Mouse (Mus musculus) left cerebral cortex, adult 2 months (tissue): ENCODE results near the gene Tmem79. TPM values are rescaled to one million over a fixed set of nuclear protein-coding genes. Genes with fewer than 3 reads are reported as not detected.
"Not testable (repeated sequence)": the region's sequence is repeated elsewhere in the genome, so short reads cannot be mapped to it uniquely, and the experiment has no call there.

Source experiments
- DNase-seq, 2 experiments: peaks; one replicate each; pipeline ENCODE4 v3.0.0; 2021 to 2022; ENCODE audit warnings: low spot score in 2 of 2, mixed read lengths in 1 of 2; ENCODE audit errors: extremely low spot score in 1 of 2
- H3K27ac ChIP-seq: fragments of 200-600 bp; 2 replicates; pipeline ENCODE4 v1.8.1; 2022
- H3K4me3 ChIP-seq: fragments of 200-600 bp; 2 replicates; pipeline ENCODE4 v1.8.1; 2022
- CTCF ChIP-seq: fragments of 200-600 bp; IDR thresholded peaks from 2 replicates; pipeline ENCODE4 v1.8.1; 2022; ENCODE audit warnings: antibody characterized with exemption, mild to moderate bottlenecking, moderate library complexity
- intact Hi-C: fragments of 180-260 bp; cut with DNase I; formaldehyde crosslinking; loops from one replicate; pipeline ENCODE4 v1.15.1; 2025
- long read RNA-seq, 2 experiments: library from polyadenylated mRNA; stranded (forward); transcript quantifications; one replicate each; pipeline ENCODE4 v2.0.0; 2021; ENCODE audit warnings: borderline mapping rate in 2 of 2
- total RNA-seq, 2 experiments: library from RNA; stranded (reverse); gene quantifications; 2 replicates each; pipeline ENCODE4 v1.2.3; 2021

The Tmem79 gene
- total RNA-seq, result 1 to 10 TPM; 1.2 to 1.4 TPM
- long read RNA-seq, experiment 1, partial matches to known transcripts, result 0 of 1 reads
- long read RNA-seq, experiment 1, other reads (novel, unspliced or antisense), result 1 of 1 reads
- long read RNA-seq, experiment 2, result 0 reads

GRCm38 (mm10) chr3:88336058-88337013 is at the start of gene Tmem79, which contains the start of gene Smg5:
TSS of gene Tmem79 (minus strand) at chr3:88336148.
TSS of gene Smg5 (plus strand) at chr3:88336260.
- intact Hi-C loops, result loop anchor here (5.0 kb wide), 2 partner anchors 131 to 144 kb away; no protein-coding TSS in a partner anchor

DNA sequence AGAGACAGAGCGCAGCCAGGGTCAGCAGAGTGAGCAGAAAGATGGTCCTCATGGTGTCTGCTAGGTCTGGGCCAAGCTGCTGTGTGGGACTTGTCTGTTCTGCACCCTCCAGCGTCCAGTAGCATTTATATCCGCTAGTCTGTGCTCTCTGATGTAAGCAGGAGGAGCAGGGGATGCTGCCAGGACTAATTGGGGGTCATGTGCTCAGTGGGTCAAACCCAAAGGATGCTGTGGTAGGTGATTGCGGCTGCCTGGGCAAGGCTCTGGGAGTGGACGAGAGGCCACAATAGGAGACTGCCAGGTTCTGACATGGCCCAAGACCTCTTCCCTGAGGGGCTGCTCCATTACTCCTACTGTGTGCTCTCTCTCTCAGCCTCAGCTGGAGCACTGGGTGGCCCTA is 48.4 kb upstream of the Tmem79 start, which contains the start of gene Bglap:
Bglap (minus strand) TSS at position 101 of the 400 bp plus-strand sequence.
- H3K4me3 ChIP-seq, result no peak within 1 kb of the TSS
- intact Hi-C loops, result no loop called here
- no peak for DNase-seq
- no peak within 1 kb of the TSS for H3K27ac ChIP-seq
- TF ChIP-seq CTCF, result no peak

More at GRCm38 (mm10) chr3:88336058-88337013, at the start of gene Tmem79, which contains the start of gene Smg5:
- H3K27ac ChIP-seq, result peak within 1 kb of the TSS; percentile 100
- peak within 1 kb of the TSS; percentile 93 for H3K4me3 ChIP-seq
- DNase-seq, result peak; percentile 94
- TF ChIP-seq CTCF, result no peak

- H3K4me3 ChIP-seq, intact Hi-C loops, DNase-seq, H3K27ac ChIP-seq: not testable (repeated sequence)
These were observed 46.4 kb upstream of the Tmem79 start for GRCm38 (mm10) chr3:88382383-88382782.

GRCm38 (mm10) chr3:88381389-88382315 is 45.7 kb upstream of the Tmem79 start:
- not testable (repeated sequence) for DNase-seq
- H3K4me3 ChIP-seq, result peak overlapping the region; percentile 23; the same call in 1 of the 2 replicates

GRCm38 (mm10) chr3:88378599-88378998 is 42.7 kb upstream of the Tmem79 start, which contains the start of gene Bglap2:
TSS of gene Bglap2 (minus strand) at chr3:88378699.
- DNase-seq, H3K4me3 ChIP-seq, H3K27ac ChIP-seq, intact Hi-C loops: not testable (repeated sequence)

More at GRCm38 (mm10) chr3:88381389-88382315, 45.7 kb upstream of the Tmem79 start:
- not testable (repeated sequence) for H3K27ac ChIP-seq
- intact Hi-C loops, result loop anchor here (1.0 kb wide), 1 partner anchor 9 kb away; no protein-coding TSS in a partner anchor

GRCm38 (mm10) chr3:88376644-88377043 is 40.7 kb upstream of the Tmem79 start:
- DNase-seq, H3K4me3 ChIP-seq, intact Hi-C loops, H3K27ac ChIP-seq: not testable (repeated sequence)

DNA sequence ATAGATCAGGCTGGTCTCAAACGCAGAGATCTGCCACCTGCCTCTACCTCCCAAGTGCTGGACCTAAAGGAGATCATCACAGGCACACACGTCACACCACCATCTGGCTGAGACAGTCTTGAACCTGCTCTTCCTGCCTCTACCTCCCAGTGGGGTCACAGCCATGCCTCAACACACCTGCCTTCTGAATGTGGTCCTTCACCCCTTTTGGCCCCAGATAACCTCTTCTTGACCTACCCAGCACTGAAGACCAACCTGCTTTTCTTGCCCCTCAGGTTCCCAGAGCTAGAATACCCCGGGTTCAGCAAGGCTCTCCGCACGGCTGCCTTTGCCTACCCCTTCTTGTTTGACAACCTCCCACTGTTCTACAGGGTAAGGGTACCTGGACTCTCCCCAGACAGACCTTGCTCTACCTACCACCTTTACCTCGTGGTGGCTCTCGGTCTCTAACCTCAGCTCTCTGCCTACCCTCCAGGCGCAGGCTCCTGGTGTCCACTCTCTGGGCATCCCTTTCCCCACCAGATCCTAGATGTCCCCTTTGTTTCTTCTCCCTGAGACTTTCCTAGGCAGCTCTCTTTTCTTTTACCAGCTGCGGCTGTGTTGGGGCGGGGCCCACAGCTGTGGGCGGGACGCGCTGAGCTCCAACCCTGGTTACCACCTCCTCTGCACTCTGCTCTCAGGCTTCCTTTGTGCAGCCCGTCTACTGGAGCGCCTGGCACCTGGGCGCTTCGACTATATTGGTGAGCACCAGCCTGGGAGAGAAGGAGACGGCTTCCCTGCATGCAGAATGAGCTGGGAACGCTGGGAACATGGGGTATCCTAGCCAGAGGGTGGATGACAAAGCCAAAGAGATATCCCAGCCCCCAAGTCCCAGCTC is 40.0 kb upstream of the Tmem79 start:
- H3K27ac ChIP-seq, H3K4me3 ChIP-seq, DNase-seq, intact Hi-C loops: not testable (repeated sequence)

DNA sequence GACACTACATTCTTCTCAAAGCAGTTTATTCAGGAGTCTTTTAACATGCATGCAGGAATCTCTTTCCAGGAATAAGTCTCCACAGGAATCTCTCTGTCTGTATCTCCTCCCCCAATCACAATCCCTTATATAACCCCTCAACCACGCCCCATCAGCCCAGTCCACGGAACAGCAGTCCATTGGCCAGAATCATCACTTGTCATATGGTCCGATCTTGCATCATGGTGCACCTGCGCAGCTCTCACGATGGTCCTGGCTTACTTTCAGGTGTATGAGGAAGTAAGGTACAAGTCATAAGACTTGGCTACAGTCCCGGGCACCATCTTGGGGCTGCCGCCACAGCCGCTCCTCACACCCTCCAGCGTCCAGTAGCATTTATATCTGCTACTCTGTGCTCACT is 36.7 kb upstream of the Tmem79 start, which contains the start of gene Bglap3:
Bglap3 (minus strand) TSS at position 101 of the 400 bp plus-strand sequence.
- H3K4me3 ChIP-seq, intact Hi-C loops: not testable (repeated sequence)

GRCm38 (mm10) chr3:88368511-88368910 is 32.6 kb upstream of the Tmem79 start:
- H3K4me3 ChIP-seq, intact Hi-C loops, DNase-seq: not testable (repeated sequence)

More for the DNA sequence above, 36.7 kb upstream of the Tmem79 start, which contains the start of gene Bglap3:
- not testable (repeated sequence) for DNase-seq, H3K27ac ChIP-seq

GRCm38 (mm10) chr3:88367517-88367916 is 31.6 kb upstream of the Tmem79 start:
- H3K4me3 ChIP-seq, H3K27ac ChIP-seq, intact Hi-C loops, DNase-seq: not testable (repeated sequence)

More at GRCm38 (mm10) chr3:88368511-88368910, 32.6 kb upstream of the Tmem79 start:
- not testable (repeated sequence) for H3K27ac ChIP-seq

DNA sequence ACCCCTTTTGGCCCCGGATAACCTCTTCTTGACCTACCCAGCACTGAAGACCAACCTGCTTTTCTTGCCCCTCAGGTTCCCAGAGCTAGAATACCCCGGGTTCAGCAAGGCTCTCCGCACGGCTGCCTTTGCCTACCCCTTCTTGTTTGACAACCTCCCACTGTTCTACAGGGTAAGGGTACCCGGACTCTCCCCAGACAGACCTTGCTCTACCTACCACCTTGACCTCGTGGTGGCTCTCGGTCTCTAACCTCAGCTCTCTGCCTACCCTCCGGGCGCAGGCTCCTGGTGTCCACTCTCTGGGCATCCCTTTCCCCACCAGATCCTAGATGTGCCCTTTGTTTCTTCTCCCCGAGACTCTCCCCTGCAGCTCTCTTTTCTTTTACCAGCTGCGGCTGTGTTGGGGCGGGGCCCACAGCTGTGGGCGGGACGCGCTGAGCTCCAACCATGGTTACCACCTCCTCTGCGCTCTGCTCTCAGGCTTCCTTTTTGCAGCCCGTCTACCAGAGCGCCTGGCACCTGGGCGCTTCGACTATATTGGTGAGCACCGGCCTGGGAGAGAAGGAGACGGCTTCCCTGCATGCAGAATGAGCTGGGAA is 31.0 kb upstream of the Tmem79 start:
- intact Hi-C loops, result not testable (repeated sequence)

More for the DNA sequence above, 31.0 kb upstream of the Tmem79 start:
- peak; percentile 60 to 70 for DNase-seq
- H3K27ac ChIP-seq, result not testable (repeated sequence)
- H3K4me3 ChIP-seq, result peak overlapping the region; percentile 34
